27 mouse cellular contexts compared by ENCODE assay signal in genomic region chrX:20923506-20923905, GRCm38 (mm10). TPM values are rescaled to one million over a fixed set of nuclear protein-coding genes. Genes with fewer than 3 reads are reported as not detected.
DNase-seq lines count a peak whose midpoint lies in the region; ATAC-seq and TF ChIP-seq lines count a peak whose summit lies in the region.
"Had no signal": no experiment of that assay in that cellular context is flagged by ENCODE, and none has a peak within 500 bp of the region (broad histone marks: within the 10 kb centered on the region; RNA-seq: fewer than 3 reads in every experiment).

No protein-coding gene starts in this region.

- no peaks in the 10 kb centered on the region for H3K79me2 ChIP-seq in liver, adult 2 months (ENCODE audit: control insufficient read depth, insufficient read depth, low read length)
- H3K79me2 ChIP-seq in macrophage (ENCODE audit: inconsistent target) = peaks cover 5% of the 10 kb centered on the region

- 68% methylated on average over 1 of the region's 1 CpGs for WGBS in liver, adult 2 months
- 52% methylated on average over 1 of the region's 1 CpGs for WGBS in liver, embryonic 12.5 days (ENCODE audit: insufficient replicate concordance)
- 43% methylated on average over 1 of the region's 1 CpGs for WGBS in macrophage (ENCODE audit: missing documents)
- WGBS in forebrain, embryonic 15.5 days = 87% methylated on average over 1 of the region's 1 CpGs

- H3K9ac ChIP-seq in liver, adult 2 months (ENCODE audit: low read depth, low read length) = no peak overlapping the region
- no peak overlapping the region for H3K9ac ChIP-seq in liver, embryonic 12.5 days
- H3K9ac ChIP-seq in forebrain, embryonic 15.5 days (replicated peaks) = no peak overlapping the region
- H3K9ac ChIP-seq: embryonic facial prominence, embryonic 13.5 days; embryonic facial prominence, embryonic 15.5 days; forebrain, embryonic 12.5 days had no signal

- H3K4me2 ChIP-seq in liver, embryonic 12.5 days = no peak overlapping the region
- no peak overlapping the region for H3K4me2 ChIP-seq in forebrain, embryonic 15.5 days (replicated peaks)
- H3K4me2 ChIP-seq: embryonic facial prominence, embryonic 13.5 days; embryonic facial prominence, embryonic 15.5 days; forebrain, embryonic 12.5 days had no signal

- TF ChIP-seq CTCF in liver, adult 2 months (IDR thresholded peaks at IDR 0.05; ENCODE audit: low read depth, low read length) = no peak
- TF ChIP-seq CTCF in bone marrow macrophage, adult 2 months (IDR thresholded peaks at IDR 0.05; ENCODE audit: low read depth, low read length) = no peak

- TF ChIP-seq POLR2A in liver, adult 2 months (IDR thresholded peaks at IDR 0.05; ENCODE audit: extremely low read depth, insufficient read depth, low read length) = no peak
- no peak for TF ChIP-seq POLR2A in bone marrow macrophage, adult 2 months (IDR thresholded peaks at IDR 0.05; ENCODE audit: borderline replicate concordance, low read depth, low read length)

- no peak overlapping the region for H3K4me3 ChIP-seq in liver, adult 2 months (ENCODE audit: insufficient read depth, low read depth, low read length)
- no peak overlapping the region for H3K4me3 ChIP-seq in liver, embryonic 12.5 days
- H3K4me3 ChIP-seq in bone marrow macrophage, adult 2 months (ENCODE audit: insufficient read depth, low read length) = no peak overlapping the region
- H3K4me3 ChIP-seq in macrophage (ENCODE audit: inconsistent target) = no peak overlapping the region
- no peak overlapping the region for H3K4me3 ChIP-seq in forebrain, embryonic 15.5 days
- H3K4me3 ChIP-seq: embryonic facial prominence, embryonic 13.5 days; embryonic facial prominence, embryonic 15.5 days; erythroblast, embryonic 14.5 days; forebrain, embryonic 10.5 days; forebrain, embryonic 12.5 days had no signal

- H3K4me1 ChIP-seq in liver, adult 2 months (ENCODE audit: control insufficient read depth, insufficient read depth, low read length) = no peaks in the 10 kb centered on the region
- no peaks in the 10 kb centered on the region for H3K4me1 ChIP-seq in liver, embryonic 12.5 days
- H3K4me1 ChIP-seq in bone marrow macrophage, adult 2 months (ENCODE audit: control insufficient read depth, insufficient read depth, low read length) = peaks cover 42% of the 10 kb centered on the region
- H3K4me1 ChIP-seq in forebrain, embryonic 15.5 days = peaks cover 10% of the 10 kb centered on the region; the same call in 1 of the 2 replicates
- H3K4me1 ChIP-seq: forebrain, embryonic 12.5 days had no signal

- no peak overlapping the region for H3K27ac ChIP-seq in liver, adult 2 months (replicated peaks; ENCODE audit: insufficient read depth, low read depth, low read length)
- H3K27ac ChIP-seq in liver, embryonic 12.5 days = no peak overlapping the region
- peak overlapping the region; percentile 61 for H3K27ac ChIP-seq in bone marrow macrophage, adult 2 months (ENCODE audit: insufficient read depth, low read depth, low read length)
- H3K27ac ChIP-seq in macrophage = peak overlapping the region; percentile 51
- no peak overlapping the region for H3K27ac ChIP-seq in forebrain, embryonic 15.5 days (replicated peaks)
- H3K27ac ChIP-seq: embryonic facial prominence, embryonic 13.5 days; embryonic facial prominence, embryonic 15.5 days; forebrain, embryonic 10.5 days; forebrain, embryonic 12.5 days had no signal

- peaks cover 2% of the 10 kb centered on the region; the same call in 1 of the 2 replicates for H3K36me3 ChIP-seq in liver, adult 2 months (ENCODE audit: control insufficient read depth, insufficient read depth, low read length)
- no peaks in the 10 kb centered on the region for H3K36me3 ChIP-seq in liver, embryonic 12.5 days
- H3K36me3 ChIP-seq in macrophage (ENCODE audit: inconsistent target) = peaks cover 10% of the 10 kb centered on the region
- H3K36me3 ChIP-seq in forebrain, embryonic 15.5 days = peaks cover 9% of the 10 kb centered on the region; the same call in 1 of the 2 replicates
- H3K36me3 ChIP-seq: embryonic facial prominence, embryonic 15.5 days had no signal

- H3K27me3 ChIP-seq in liver, adult 2 months (ENCODE audit: control insufficient read depth, insufficient read depth, low read length) = no peaks in the 10 kb centered on the region
- H3K27me3 ChIP-seq in liver, embryonic 12.5 days (replicated peaks) = peaks cover 37% of the 10 kb centered on the region
- no peaks in the 10 kb centered on the region for H3K27me3 ChIP-seq in forebrain, embryonic 15.5 days
- H3K27me3 ChIP-seq: forebrain, embryonic 12.5 days had no signal

- H3K9me3 ChIP-seq in liver, embryonic 12.5 days (replicated peaks) = no peaks in the 10 kb centered on the region
- H3K9me3 ChIP-seq in forebrain, embryonic 15.5 days = no peaks in the 10 kb centered on the region
- H3K9me3 ChIP-seq: embryonic facial prominence, embryonic 13.5 days; embryonic facial prominence, embryonic 15.5 days; forebrain, embryonic 12.5 days; G1E had no signal

- DNase-seq in liver, adult 2 months (ENCODE audit: extremely low read depth, low read depth, low spot score) = peak; percentile 18
- DNase-seq in NIH3T3 (ENCODE audit: low read depth) = peak; percentile 28
- DNase-seq in cerebellum, postnatal 4 days (ENCODE audit: low spot score in 2 of 2) = no peak
- DNase-seq: adrenal gland, adult 8-10 months; adrenal gland, postnatal 14 days; adrenal gland, postnatal 36 days; B cell, adult 2 months; cerebellum, adult 11-12 months; cerebellum, adult 2 months; cerebellum, adult 9-10 months; cerebellum, postnatal 10 days; cerebellum, postnatal 25 days; embryo, embryonic 11 days had no signal

- ATAC-seq in liver, embryonic 12.5 days = no peak
- ATAC-seq in megakaryocyte, adult 5-6 weeks (ENCODE audit: poor library complexity, severe bottlenecking) = no peak
- ATAC-seq in forebrain, embryonic 15.5 days (replicated peaks) = no peak
- ATAC-seq: CD4-positive, CD25-positive, alpha-beta regulatory T cell, adult 4 months; forebrain, embryonic 16.5 days had no signal

RNA-seq across cellular contexts. Expression of gene Syn1, which starts 2.7 kb away (rescaled TPM):
- 0.13 TPM in 1 of 2 replicates, not detected in the other for total RNA-seq in liver, adult 2 months (2014; rRNA removed)
- polyA plus RNA-seq in liver, adult 2 months (2012; rRNA removed) = 0.13 and 0.21 TPM in 2 replicates
- 0.04 TPM in 1 of 2 replicates, not detected in the other for polyA plus RNA-seq in liver, embryonic 12.5 days (2016; fragmentation: Nextera tagmentation; extraction: Ambion mirVana)
- 4.8 and 5.7 TPM in 2 replicates for polyA plus RNA-seq in bone marrow macrophage, adult 2 months (2012; ENCODE audit: insufficient read depth, insufficient read length, missing spikeins)
- total RNA-seq in macrophage (2018; cell fraction: chromatin; rRNA removed) = 1 to 10 TPM; 1.5 to 7.0 (median 5.0) TPM
- total RNA-seq in macrophage (2018; cell fraction: cytosol; rRNA removed) = 10 to 100 TPM; 10.7 to 19.2 (median 13.9) TPM
- total RNA-seq in macrophage (2018; cell fraction: nucleus; rRNA removed) = 10 to 100 TPM in 1 of 26 experiments, 1 to 10 TPM in 25; 3.0 to 12.5 (median 5.9) TPM
- polyA plus RNA-seq in macrophage (2018) = 6.8 to 30.6 TPM (median 13.5 TPM) in 3 replicates
- 2.1 TPM in 2 replicates for total RNA-seq in megakaryocyte, adult 5-6 weeks (2015)
- total RNA-seq in megakaryocyte, adult 5-6 weeks (2017) = 0.16 TPM in 1 of 2 replicates, not detected in the other
- 31.9 and 35.8 TPM in 2 replicates for polyA plus RNA-seq in forebrain, embryonic 15.5 days (2015; fragmentation: Nextera tagmentation; extraction: Ambion mirVana)
- total RNA-seq: common myeloid progenitor, adult 5-6 weeks; G1E had no signal
- polyA plus RNA-seq: erythroblast, embryonic 14.5 days; G1E had no signal

RNA-seq across cellular contexts. Expression of gene Cfp, which starts 7.8 kb away (rescaled TPM):
- total RNA-seq in liver, adult 2 months (2014; rRNA removed) = 28.5 and 30.5 TPM in 2 replicates
- 18.8 and 32.3 TPM in 2 replicates for polyA plus RNA-seq in liver, adult 2 months (2012; rRNA removed)
- 11.7 and 13.1 TPM in 2 replicates for polyA plus RNA-seq in liver, embryonic 12.5 days (2016; fragmentation: Nextera tagmentation; extraction: Ambion mirVana)
- 362 and 394 TPM in 2 replicates for polyA plus RNA-seq in bone marrow macrophage, adult 2 months (2012; ENCODE audit: insufficient read depth, insufficient read length, missing spikeins)
- 100 to 1,000 TPM; 110 to 426 (median 272) TPM for total RNA-seq in macrophage (2018; cell fraction: chromatin; rRNA removed)
- 1,000 to 10,000 TPM in 1 of 26 experiments, 100 to 1,000 TPM in 25; 572 to 1,029 (median 764) TPM for total RNA-seq in macrophage (2018; cell fraction: cytosol; rRNA removed)
- total RNA-seq in macrophage (2018; cell fraction: nucleus; rRNA removed) = 1,000 to 10,000 TPM in 2 of 26 experiments, 100 to 1,000 TPM in 24; 243 to 1,176 (median 655) TPM
- polyA plus RNA-seq in macrophage (2018) = 647 to 949 TPM (median 687 TPM) in 3 replicates
- total RNA-seq in megakaryocyte, adult 5-6 weeks (2015) = 150 and 157 TPM in 2 replicates
- total RNA-seq in megakaryocyte, adult 5-6 weeks (2017) = 116 and 120 TPM in 2 replicates
- polyA plus RNA-seq in forebrain, embryonic 15.5 days (2015; fragmentation: Nextera tagmentation; extraction: Ambion mirVana) = 5.9 and 6.3 TPM in 2 replicates

RNA-seq across cellular contexts. Expression of gene Elk1, which starts 26.9 kb away (rescaled TPM):
- total RNA-seq in liver, adult 2 months (2014; rRNA removed) = 1.7 and 2.4 TPM in 2 replicates
- 3.7 and 4.0 TPM in 2 replicates for polyA plus RNA-seq in liver, adult 2 months (2012; rRNA removed)
- polyA plus RNA-seq in liver, embryonic 12.5 days (2016; fragmentation: Nextera tagmentation; extraction: Ambion mirVana) = 3.4 and 3.6 TPM in 2 replicates
- 13.3 and 14.5 TPM in 2 replicates for polyA plus RNA-seq in bone marrow macrophage, adult 2 months (2012; ENCODE audit: insufficient read depth, insufficient read length, missing spikeins)
- total RNA-seq in macrophage (2018; cell fraction: chromatin; rRNA removed) = 10 to 100 TPM; 13.5 to 61.6 (median 40.1) TPM
- total RNA-seq in macrophage (2018; cell fraction: cytosol; rRNA removed) = 10 to 100 TPM; 13.9 to 17.9 (median 15.9) TPM
- 10 to 100 TPM; 22.9 to 72.5 (median 36.2) TPM for total RNA-seq in macrophage (2018; cell fraction: nucleus; rRNA removed)
- polyA plus RNA-seq in macrophage (2018) = 12.2 to 13.0 TPM (median 12.2 TPM) in 3 replicates
- total RNA-seq in megakaryocyte, adult 5-6 weeks (2015) = 7.7 and 8.6 TPM in 2 replicates
- total RNA-seq in megakaryocyte, adult 5-6 weeks (2017) = 3.3 and 4.9 TPM in 2 replicates
- 23.4 and 26.5 TPM in 2 replicates for polyA plus RNA-seq in forebrain, embryonic 15.5 days (2015; fragmentation: Nextera tagmentation; extraction: Ambion mirVana)

RNA-seq across cellular contexts. Expression of gene Uxt, which starts 38.3 kb away (rescaled TPM):
- total RNA-seq in liver, adult 2 months (2014; rRNA removed) = 32.5 and 33.0 TPM in 2 replicates
- 17.5 and 27.0 TPM in 2 replicates for polyA plus RNA-seq in liver, adult 2 months (2012; rRNA removed)
- 58.8 and 61.3 TPM in 2 replicates for polyA plus RNA-seq in liver, embryonic 12.5 days (2016; fragmentation: Nextera tagmentation; extraction: Ambion mirVana)
- polyA plus RNA-seq in bone marrow macrophage, adult 2 months (2012; ENCODE audit: insufficient read depth, insufficient read length, missing spikeins) = 21.1 and 23.5 TPM in 2 replicates
- 10 to 100 TPM; 11.1 to 41.0 (median 25.2) TPM for total RNA-seq in macrophage (2018; cell fraction: chromatin; rRNA removed)
- 10 to 100 TPM; 13.2 to 21.2 (median 18.6) TPM for total RNA-seq in macrophage (2018; cell fraction: cytosol; rRNA removed)
- total RNA-seq in macrophage (2018; cell fraction: nucleus; rRNA removed) = 10 to 100 TPM in 25 of 26 experiments, 1 to 10 TPM in 1; 7.6 to 33.6 (median 19.5) TPM
- 17.1 to 20.2 TPM (median 18.6 TPM) in 3 replicates for polyA plus RNA-seq in macrophage (2018)
- total RNA-seq in megakaryocyte, adult 5-6 weeks (2015) = 26.0 and 43.6 TPM in 2 replicates
- 15.9 and 19.4 TPM in 2 replicates for total RNA-seq in megakaryocyte, adult 5-6 weeks (2017)
- 43.3 and 44.8 TPM in 2 replicates for polyA plus RNA-seq in forebrain, embryonic 15.5 days (2015; fragmentation: Nextera tagmentation; extraction: Ambion mirVana)

RNA-seq across cellular contexts. Expression of gene Timp1, which starts 53.5 kb away (rescaled TPM):
- total RNA-seq in liver, adult 2 months (2014; rRNA removed) = not detected in 2 replicates
- 0.28 and 0.72 TPM in 2 replicates for polyA plus RNA-seq in liver, adult 2 months (2012; rRNA removed)
- polyA plus RNA-seq in liver, embryonic 12.5 days (2016; fragmentation: Nextera tagmentation; extraction: Ambion mirVana) = 3.7 and 5.1 TPM in 2 replicates
- polyA plus RNA-seq in bone marrow macrophage, adult 2 months (2012; ENCODE audit: insufficient read depth, insufficient read length, missing spikeins) = 8.6 and 10.6 TPM in 2 replicates
- total RNA-seq in macrophage (2018; cell fraction: chromatin; rRNA removed) = 10 to 100 TPM in 1 of 26 experiments, 1 to 10 TPM in 22, not detected in 3; 1.4 to 26.0 (median 2.7) TPM
- total RNA-seq in macrophage (2018; cell fraction: cytosol; rRNA removed) = 1 to 10 TPM in 15 of 26 experiments, under 1 TPM in 11; 0.26 to 6.4 (median 1.2) TPM
- total RNA-seq in macrophage (2018; cell fraction: nucleus; rRNA removed) = 10 to 100 TPM in 1 of 26 experiments, 1 to 10 TPM in 23, under 1 TPM in 1, not detected in 1; 0.86 to 10.9 (median 3.7) TPM
- polyA plus RNA-seq in macrophage (2018) = 0.29 to 1.4 TPM (median 1.1 TPM) in 3 replicates
- total RNA-seq in megakaryocyte, adult 5-6 weeks (2015) = not detected in 2 replicates
- 0.55 TPM in 1 of 2 replicates, not detected in the other for total RNA-seq in megakaryocyte, adult 5-6 weeks (2017)
- 2.4 and 2.9 TPM in 2 replicates for polyA plus RNA-seq in forebrain, embryonic 15.5 days (2015; fragmentation: Nextera tagmentation; extraction: Ambion mirVana)
- total RNA-seq: common myeloid progenitor, adult 5-6 weeks; G1E had no signal
- polyA plus RNA-seq: erythroblast, embryonic 14.5 days; G1E had no signal

Comparison
In these comparisons a context has a peak if more than half of its experiments do, and no peak if none do; other contexts are left out.
1. DNase-seq: peak in liver, adult 2 months (single experiment) and NIH3T3 (single experiment); none in cerebellum, postnatal 4 days (0 of 2).
2. H3K27ac ChIP-seq: peak in bone marrow macrophage, adult 2 months (single experiment) and macrophage (single experiment); none in liver, adult 2 months (single experiment), liver, embryonic 12.5 days (single experiment) and forebrain, embryonic 15.5 days (single experiment).
3. RNA of gene Cfp, which starts 7.8 kb away (polyA plus RNA-seq): 647 to 949 TPM in macrophage and 362 to 394 TPM in bone marrow macrophage, adult 2 months; 18.8 to 32.3 TPM in liver, adult 2 months, 11.7 to 13.1 TPM in liver, embryonic 12.5 days and 5.9 to 6.3 TPM in forebrain, embryonic 15.5 days; every median in the first group is over 10 times any median in the second.